Mouse (Mus musculus): ENCODE data around the gene Rnf220.

- no peak for TF ChIP-seq CTCF (IDR thresholded peaks at IDR 0.05)
- TF ChIP-seq EP300 (IDR thresholded peaks at IDR 0.05) = no peak
Observed at GRCm38 (mm10) chr4:117421077-117421476, 75.8 kb downstream of the Rnf220 start.

All from lung, postnatal 0 days (tissue).